Mouse (Mus musculus) embryonic fibroblast, embryonic 13.5 days (primary cell): ENCODE data around the gene Zbp1. TPM values are rescaled to one million over a fixed set of nuclear protein-coding genes. Genes with fewer than 3 reads are reported as not detected.

Experiments used
- H3K27ac ChIP-seq: 2 replicates; pipeline ENCODE4 v1.5.1; 2012; ENCODE audit warnings: low read length, control low read depth, inconsistent platforms; ENCODE audit not compliant: insufficient read depth
- H3K4me1 ChIP-seq: 2 replicates; pipeline ENCODE4 v1.6.1; 2011; ENCODE audit warnings: low read length; ENCODE audit not compliant: control insufficient read depth, insufficient read depth
- H3K4me3 ChIP-seq: 2 replicates; pipeline ENCODE4 v1.5.1; 2011; ENCODE audit warnings: mild to moderate bottlenecking, control low read depth, low read length; ENCODE audit not compliant: insufficient read depth
- CTCF ChIP-seq: IDR thresholded peaks from 2 replicates; pipeline ENCODE4 v1.5.1; 2011; ENCODE audit warnings: mild to moderate bottlenecking, control low read depth, low read length, moderate library complexity, borderline replicate concordance; ENCODE audit not compliant: insufficient read depth
- POLR2A ChIP-seq: IDR thresholded peaks from 2 replicates; pipeline ENCODE4 v1.6.1; 2011; ENCODE audit warnings: low read depth, mild to moderate bottlenecking, control low read depth, low read length, moderate library complexity
- polyA plus RNA-seq: library from polyadenylated mRNA; stranded (reverse); fragments of >200 nt; gene quantifications from 2 replicates; pipeline ENCODE4 v1.2.4, GENCODE M21; 2011; ENCODE audit warnings: low read depth; ENCODE audit not compliant: missing spikeins, insufficient read length

The Zbp1 gene
- polyA plus RNA-seq, 1 experiment = 5.6 TPM

GRCm38 (mm10) chr2:173219256-173219954 lies 682 bp upstream of the Zbp1 start:
- TF ChIP-seq POLR2A (no peak), CTCF (peak; percentile 65)
- Histone ChIP-seq H3K27ac (peak overlapping the region; percentile 2; the same call in 1 of the 2 replicates), H3K4me1 (no peaks in the 10 kb centered on the region), H3K4me3 (no peak overlapping the region)

- no peak for TF ChIP-seq CTCF
- TF ChIP-seq POLR2A = no peak
- Histone ChIP-seq H3K4me3 (no peak overlapping the region), H3K4me1 (no peaks in the 10 kb centered on the region), H3K27ac (no peak overlapping the region)
Measured at GRCm38 (mm10) chr2:173217763-173218258, 912 bp downstream of the Zbp1 start.

- no peak overlapping the region for H3K27ac ChIP-seq
- H3K4me3 ChIP-seq = no peak overlapping the region
- no peaks in the 10 kb centered on the region for H3K4me1 ChIP-seq
- TF ChIP-seq POLR2A = no peak
- no peak for TF ChIP-seq CTCF
Measured at GRCm38 (mm10) chr2:173217246-173217645, 1.5 kb downstream of the Zbp1 start.

- Histone ChIP-seq H3K4me3 (no peak overlapping the region), H3K27ac (no peak overlapping the region), H3K4me1 (no peaks in the 10 kb centered on the region)
- TF ChIP-seq CTCF = no peak
- no peak for TF ChIP-seq POLR2A
Measured at GRCm38 (mm10) chr2:173216840-173217239, 1.9 kb downstream of the Zbp1 start.

- Histone ChIP-seq H3K4me3 (no peak overlapping the region), H3K27ac (no peak overlapping the region), H3K4me1 (no peaks in the 10 kb centered on the region)
- no peak for TF ChIP-seq POLR2A
- TF ChIP-seq CTCF = no peak
Measured at GRCm38 (mm10) chr2:173212227-173212626, 6.5 kb downstream of the Zbp1 start.

GRCm38 (mm10) chr2:173209091-173209815 lies 9.5 kb downstream of the Zbp1 start:
- Histone ChIP-seq H3K4me3 (no peak overlapping the region), H3K27ac (no peak overlapping the region), H3K4me1 (no peaks in the 10 kb centered on the region)
- TF ChIP-seq POLR2A (no peak), CTCF (no peak)

GRCm38 (mm10) chr2:173207051-173207450 lies 11.7 kb downstream of the Zbp1 start:
- no peak overlapping the region for H3K4me3 ChIP-seq
- H3K27ac ChIP-seq = no peak overlapping the region
- no peaks in the 10 kb centered on the region for H3K4me1 ChIP-seq
- TF ChIP-seq CTCF = no peak
- TF ChIP-seq POLR2A = no peak

- TF ChIP-seq POLR2A (no peak), CTCF (no peak)
- H3K27ac ChIP-seq = no peak overlapping the region
Measured at GRCm38 (mm10) chr2:173205563-173206099, 13.1 kb downstream of the Zbp1 start.

GRCm38 (mm10) chr2:173204671-173205070 lies 14.1 kb downstream of the Zbp1 start:
- Histone ChIP-seq H3K4me1 (no peaks in the 10 kb centered on the region), H3K4me3 (no peak overlapping the region)
- no peak for TF ChIP-seq CTCF
- TF ChIP-seq POLR2A = no peak

More at GRCm38 (mm10) chr2:173205563-173206099, 13.1 kb downstream of the Zbp1 start:
- H3K4me3 ChIP-seq = no peak overlapping the region
- H3K4me1 ChIP-seq = no peaks in the 10 kb centered on the region

GRCm38 (mm10) chr2:173203726-173204125 lies 15.0 kb downstream of the Zbp1 start:
- no peak for TF ChIP-seq POLR2A
- no peak for TF ChIP-seq CTCF
- Histone ChIP-seq H3K4me3 (no peak overlapping the region), H3K27ac (no peak overlapping the region), H3K4me1 (no peaks in the 10 kb centered on the region)

More at GRCm38 (mm10) chr2:173204671-173205070, 14.1 kb downstream of the Zbp1 start:
- H3K27ac ChIP-seq = no peak overlapping the region
